Mouse (Mus musculus): ENCODE measurements around the gene Zfp729a.

DNA sequence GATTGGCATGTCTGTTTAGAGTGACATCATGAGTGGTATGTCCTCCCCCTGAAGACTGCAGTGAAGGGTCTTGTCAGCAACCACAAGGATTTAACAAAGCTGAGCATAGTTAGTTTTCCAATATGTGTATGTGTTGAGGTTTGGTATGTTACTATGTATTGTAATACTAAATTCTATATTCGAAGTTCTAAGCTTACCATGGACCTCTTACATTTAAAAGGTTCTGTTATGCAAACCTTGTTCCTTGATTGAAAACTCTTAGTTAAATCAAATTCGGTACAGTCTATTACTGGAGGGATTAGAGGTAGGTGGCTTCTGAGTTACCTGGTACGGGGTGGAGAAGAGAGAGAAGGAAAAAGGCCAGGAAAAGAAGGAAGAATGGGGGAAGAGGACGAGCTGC lies 49.4 kb upstream of the Zfp729a start, which contains the start of gene Zfp738:
- TF ChIP-seq POLR2A (IDR thresholded peaks at IDR 0.05; ENCODE audit: insufficient read depth, low read depth, low read length) (no peak), CTCF (IDR thresholded peaks at IDR 0.05; ENCODE audit: insufficient read depth, low read depth, low read length) (no peak)

Data from olfactory bulb, adult 2 months (tissue).